Mouse (Mus musculus): ENCODE results near the gene 1700020L24Rik. TPM values are rescaled to one million over a fixed set of nuclear protein-coding genes. Genes with fewer than 3 reads are reported as not detected.

The 1700020L24Rik gene
- polyA plus RNA-seq, 2 experiments = 1.9 to 2.1 TPM

DNA sequence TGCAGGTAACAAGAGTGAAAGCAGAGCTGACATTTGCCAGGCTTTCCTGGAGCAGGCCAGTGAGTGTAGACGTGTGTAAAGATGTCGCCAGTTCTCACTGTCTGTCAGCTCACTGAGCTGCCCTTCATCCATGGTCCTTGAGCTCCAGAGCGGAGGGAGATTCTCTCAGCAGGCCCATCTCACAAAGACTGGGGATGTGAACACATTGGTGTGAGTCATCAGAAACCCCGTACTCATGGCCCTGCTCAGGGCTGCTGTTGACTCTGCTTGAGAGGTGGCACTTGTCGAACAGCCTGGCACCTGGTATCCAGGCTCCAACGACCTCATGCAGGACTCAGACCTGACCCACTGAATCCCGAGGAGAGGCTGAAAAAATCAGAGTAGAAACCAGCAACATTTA is 33.7 kb upstream of the 1700020L24Rik start:
- no peak for ATAC-seq (ENCODE audit: insufficient read depth)
- Histone ChIP-seq H3K9ac (replicated peaks) (no peak overlapping the region), H3K4me1 (replicated peaks; ENCODE audit: control insufficient read depth in 2 of 2, insufficient read depth in 2 of 2, low read length in 1 of 2) (no peaks in the 10 kb centered on the region), H3K9me3 (ENCODE audit: control insufficient read depth, low read length) (no peaks in the 10 kb centered on the region), H3K4me2 (ENCODE audit: low read depth) (no peak overlapping the region), H3K4me3 (ENCODE audit: insufficient read depth in 1 of 2, low read depth in 2 of 2, low read length in 2 of 2) (no peak overlapping the region), H3K27me3 (ENCODE audit: control insufficient read depth, insufficient read depth, low read length) (peaks cover 10% of the 10 kb centered on the region), H3K36me3 (replicated peaks; ENCODE audit: control insufficient read depth, insufficient read depth, low read depth) (peaks cover 5% of the 10 kb centered on the region; the same call in 1 of the 2 replicates), H3K27ac (no peak overlapping the region)
- WGBS (ENCODE audit: insufficient replicate concordance) = 78% methylated on average over 7 of the region's 7 CpGs
- no peak for TF ChIP-seq EP300 (IDR thresholded peaks at IDR 0.05; ENCODE audit: low read depth)
- no peak for TF ChIP-seq CTCF (IDR thresholded peaks at IDR 0.05; ENCODE audit: low read depth)
- DNase-seq (ENCODE audit: low read depth in 3 of 3, low spot score in 3 of 3) = no peak

DNA sequence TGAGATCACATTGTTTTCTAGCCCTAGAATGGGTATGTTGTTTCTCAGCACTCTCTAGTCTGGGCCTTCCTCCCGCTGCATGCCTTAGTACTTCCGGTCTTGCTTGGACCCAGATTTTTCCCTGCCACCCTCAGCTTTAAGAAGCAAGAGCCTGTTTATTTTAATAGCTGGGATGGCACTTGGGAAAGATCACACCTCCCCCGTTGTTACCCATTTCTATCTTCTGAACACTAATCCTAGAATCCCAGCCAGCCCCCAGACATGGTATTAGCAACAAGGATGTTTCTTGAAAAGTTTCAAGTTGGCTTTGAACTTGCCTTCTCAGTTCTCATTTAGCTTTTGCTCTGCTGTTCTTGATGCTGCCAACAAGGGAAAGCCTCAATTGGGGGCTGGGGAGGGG is 31.1 kb upstream of the 1700020L24Rik start:
- Histone ChIP-seq H3K27ac (no peak overlapping the region), H3K4me2 (ENCODE audit: low read depth) (no peak overlapping the region), H3K4me3 (ENCODE audit: insufficient read depth in 1 of 2, low read depth in 2 of 2, low read length in 2 of 2) (no peak overlapping the region), H3K9me3 (ENCODE audit: control insufficient read depth, low read length) (no peaks in the 10 kb centered on the region), H3K4me1 (replicated peaks; ENCODE audit: control insufficient read depth in 2 of 2, insufficient read depth in 2 of 2, low read length in 1 of 2) (no peaks in the 10 kb centered on the region), H3K27me3 (ENCODE audit: control insufficient read depth, insufficient read depth, low read length) (peaks cover 31% of the 10 kb centered on the region), H3K9ac (replicated peaks) (no peak overlapping the region), H3K36me3 (replicated peaks; ENCODE audit: control insufficient read depth, insufficient read depth, low read depth) (peaks cover 3% of the 10 kb centered on the region; the same call in 1 of the 2 replicates)
- DNase-seq (ENCODE audit: low read depth in 3 of 3, low spot score in 3 of 3) (no peak), ATAC-seq (ENCODE audit: insufficient read depth) (no peak)
- no peak for TF ChIP-seq CTCF (IDR thresholded peaks at IDR 0.05; ENCODE audit: low read depth)
- TF ChIP-seq EP300 (IDR thresholded peaks at IDR 0.05; ENCODE audit: low read depth) = no peak
- WGBS (ENCODE audit: insufficient replicate concordance) = 50% methylated on average over 3 of the region's 3 CpGs

DNA sequence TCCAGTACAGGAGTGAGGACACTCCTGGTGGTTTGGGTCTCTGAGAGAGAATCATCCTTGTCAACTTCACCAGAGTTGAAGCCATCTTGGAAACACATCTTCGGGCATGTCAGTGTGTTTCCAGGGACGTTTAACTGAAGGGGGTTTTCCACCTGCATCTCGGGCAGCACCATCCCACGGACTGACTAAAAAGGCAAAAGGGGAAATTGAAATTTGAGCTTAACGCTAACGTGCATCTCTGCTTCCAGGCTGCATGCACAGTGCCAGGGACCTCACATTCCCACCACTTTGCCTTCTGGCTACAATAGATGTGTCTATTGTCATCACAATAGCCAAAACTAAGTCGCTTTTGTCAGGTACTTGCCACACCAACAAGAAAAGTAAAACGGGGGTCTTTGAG is 29.2 kb upstream of the 1700020L24Rik start:
- 33% methylated on average over 8 of the region's 8 CpGs for WGBS (ENCODE audit: insufficient replicate concordance)
- Histone ChIP-seq H3K4me2 (ENCODE audit: low read depth) (no peak overlapping the region), H3K36me3 (replicated peaks; ENCODE audit: control insufficient read depth, insufficient read depth, low read depth) (no peaks in the 10 kb centered on the region), H3K27me3 (ENCODE audit: control insufficient read depth, insufficient read depth, low read length) (peaks cover 31% of the 10 kb centered on the region), H3K9ac (replicated peaks) (no peak overlapping the region), H3K27ac (no peak overlapping the region), H3K9me3 (ENCODE audit: control insufficient read depth, low read length) (no peaks in the 10 kb centered on the region), H3K4me1 (replicated peaks; ENCODE audit: control insufficient read depth in 2 of 2, insufficient read depth in 2 of 2, low read length in 1 of 2) (no peaks in the 10 kb centered on the region), H3K4me3 (ENCODE audit: insufficient read depth in 1 of 2, low read depth in 2 of 2, low read length in 2 of 2) (no peak overlapping the region)
- no peak for DNase-seq (ENCODE audit: low read depth in 3 of 3, low spot score in 3 of 3)
- TF ChIP-seq CTCF (IDR thresholded peaks at IDR 0.05; ENCODE audit: low read depth) = no peak
- no peak for TF ChIP-seq EP300 (IDR thresholded peaks at IDR 0.05; ENCODE audit: low read depth)
- ATAC-seq (ENCODE audit: insufficient read depth) = no peak

DNA sequence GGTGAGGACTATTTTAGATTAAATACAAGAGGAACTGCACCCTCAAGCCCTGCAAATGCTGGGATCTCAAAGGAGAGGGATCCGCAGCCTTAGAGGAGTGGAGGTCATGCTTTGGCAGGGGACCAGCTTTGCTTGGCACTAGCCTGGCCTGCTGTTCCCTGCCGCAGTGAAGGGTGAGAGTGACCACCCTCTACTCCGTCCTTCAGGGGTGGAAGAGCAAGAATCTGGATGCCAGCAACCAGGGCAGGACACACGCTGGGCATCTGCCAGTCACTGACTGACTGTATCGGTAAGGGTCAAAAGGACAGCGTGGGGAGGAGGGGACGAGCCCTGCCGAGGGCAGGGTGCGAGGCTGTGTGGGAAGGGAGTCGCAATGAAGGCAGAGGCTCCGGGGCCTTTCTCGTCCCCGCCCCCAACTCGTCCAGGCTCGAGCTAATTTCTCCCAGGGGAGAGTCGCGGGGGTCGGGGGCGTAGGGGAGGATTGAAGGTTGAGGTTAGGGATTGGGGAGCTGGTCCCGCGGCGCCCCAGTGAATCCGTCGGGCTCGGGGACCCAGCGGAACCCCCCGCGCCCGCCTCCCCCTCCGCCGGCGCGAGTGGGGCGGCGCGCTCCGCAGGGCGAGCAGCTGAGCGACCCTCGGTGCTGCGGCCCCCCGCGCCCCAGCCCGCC is 28.3 kb upstream of the 1700020L24Rik start, which contains the start of gene Rasl10b:
Gene Rasl10b, plus strand, starts transcription at position 51 of the 668 bp plus-strand sequence.
- WGBS (ENCODE audit: insufficient replicate concordance) = 4% methylated on average over 42 of the region's 44 CpGs
- H3K36me3 ChIP-seq (replicated peaks; ENCODE audit: control insufficient read depth, insufficient read depth, low read depth) = no peaks in the 10 kb centered on the region
- DNase-seq (ENCODE audit: low read depth in 3 of 3, low spot score in 3 of 3) (no peak), ATAC-seq (ENCODE audit: insufficient read depth) (no peak)
- no peak within 1 kb of the TSS for H3K27ac ChIP-seq
- no peak within 1 kb of the TSS for H3K9ac ChIP-seq (replicated peaks)
- no peaks in the 10 kb centered on the region for H3K9me3 ChIP-seq (ENCODE audit: control insufficient read depth, low read length)
- peaks cover 31% of the 10 kb centered on the region for H3K27me3 ChIP-seq (ENCODE audit: control insufficient read depth, insufficient read depth, low read length)
- peak within 1 kb of the TSS; percentile 42 for H3K4me2 ChIP-seq (ENCODE audit: low read depth)
- H3K4me3 ChIP-seq (ENCODE audit: insufficient read depth in 1 of 2, low read depth in 2 of 2, low read length in 2 of 2) = peak within 1 kb of the TSS; percentile 32 to 43
- no peak for TF ChIP-seq EP300 (IDR thresholded peaks at IDR 0.05; ENCODE audit: low read depth)
- no peak for TF ChIP-seq CTCF (IDR thresholded peaks at IDR 0.05; ENCODE audit: low read depth)
- no peaks in the 10 kb centered on the region for H3K4me1 ChIP-seq (replicated peaks; ENCODE audit: control insufficient read depth in 2 of 2, insufficient read depth in 2 of 2, low read length in 1 of 2)

DNA sequence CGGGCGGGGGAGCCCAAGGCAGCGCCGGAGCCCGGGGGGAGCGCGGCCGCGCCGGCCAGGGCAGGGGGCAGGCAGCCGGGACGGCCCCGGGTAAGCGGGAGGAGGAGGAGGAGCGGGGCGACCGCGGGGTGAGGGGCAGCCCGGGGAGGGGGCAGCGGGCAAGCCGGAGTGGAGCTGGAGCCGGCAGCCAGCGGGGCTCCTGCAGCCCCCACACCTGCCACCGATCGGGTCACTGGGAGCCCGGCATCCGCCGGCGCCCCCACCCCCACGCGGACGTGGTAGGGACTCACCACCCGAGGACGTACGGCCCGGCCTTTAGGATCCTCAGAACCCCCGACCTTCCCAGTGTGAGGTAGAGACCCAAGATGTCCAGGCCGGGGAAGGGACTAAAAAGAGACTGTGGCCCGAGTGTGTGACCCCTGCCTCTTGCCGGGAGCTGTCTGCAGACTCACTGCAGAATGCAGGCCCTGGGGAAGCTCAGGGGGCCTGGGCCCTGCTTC is 27.6 kb upstream of the 1700020L24Rik start:
- 2% methylated on average over 39 of the region's 40 CpGs for WGBS (ENCODE audit: insufficient replicate concordance)
- no peak for DNase-seq (ENCODE audit: low read depth in 3 of 3, low spot score in 3 of 3)
- no peaks in the 10 kb centered on the region for H3K9me3 ChIP-seq (ENCODE audit: control insufficient read depth, low read length)
- H3K27me3 ChIP-seq (ENCODE audit: control insufficient read depth, insufficient read depth, low read length) = peaks cover 31% of the 10 kb centered on the region
- H3K27ac ChIP-seq = no peak overlapping the region
- no peaks in the 10 kb centered on the region for H3K36me3 ChIP-seq (replicated peaks; ENCODE audit: control insufficient read depth, insufficient read depth, low read depth)
- no peak overlapping the region for H3K9ac ChIP-seq (replicated peaks)
- no peak for ATAC-seq (ENCODE audit: insufficient read depth)
- TF ChIP-seq EP300 (IDR thresholded peaks at IDR 0.05; ENCODE audit: low read depth) (no peak), CTCF (IDR thresholded peaks at IDR 0.05; ENCODE audit: low read depth) (no peak)
- no peaks in the 10 kb centered on the region for H3K4me1 ChIP-seq (replicated peaks; ENCODE audit: control insufficient read depth in 2 of 2, insufficient read depth in 2 of 2, low read length in 1 of 2)
- peak overlapping the region; percentile 42 for H3K4me2 ChIP-seq (ENCODE audit: low read depth)
- H3K4me3 ChIP-seq (ENCODE audit: insufficient read depth in 1 of 2, low read depth in 2 of 2, low read length in 2 of 2) = peak overlapping the region; percentile 32 to 43

Measured in liver, embryonic 14.5 days (tissue).